Mouse (Mus musculus): ENCODE measurements around the gene Cyp4f37.

DNA sequence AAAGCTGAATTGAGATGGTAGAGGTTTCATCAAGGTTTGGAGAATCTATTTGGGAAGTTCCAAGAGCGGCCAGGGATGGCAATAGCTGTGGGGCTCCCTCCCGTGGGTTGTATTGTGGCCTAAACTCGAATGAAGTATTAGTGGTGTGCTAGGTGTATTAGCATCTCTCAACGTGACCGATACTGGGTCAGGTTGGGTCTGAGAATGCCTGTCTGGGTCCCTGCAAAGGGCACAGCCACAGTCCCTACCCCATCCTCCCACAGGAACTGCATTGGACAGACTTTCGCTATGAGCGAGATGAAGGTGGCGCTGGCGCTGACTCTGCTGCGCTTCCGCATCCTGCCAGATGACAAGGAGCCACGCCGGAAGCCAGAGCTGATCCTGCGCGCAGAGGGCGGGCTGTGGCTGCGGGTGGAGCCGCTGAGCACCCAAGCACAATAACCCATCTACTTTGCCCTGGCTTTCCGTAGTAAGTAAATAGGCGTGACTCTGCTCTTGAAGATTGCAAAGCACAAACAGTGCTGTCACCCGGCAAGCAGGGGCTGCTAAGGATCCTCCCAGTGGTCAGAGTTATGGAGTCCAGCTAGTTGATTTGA is 55.0 kb downstream of the Cyp4f37 start:
- no peak for TF ChIP-seq CTCF (IDR thresholded peaks at IDR 0.05; ENCODE audit: borderline replicate concordance, control insufficient read depth, extremely low read depth, insufficient read depth, low read length, poor library complexity)
- TF ChIP-seq POLR2A (IDR thresholded peaks at IDR 0.05; ENCODE audit: control insufficient read depth, extremely low read depth, insufficient read depth, low read length, poor library complexity), result no peak
